Comparison of ENCODE assay signal across 8 mouse cellular contexts in the genomic region with DNA sequence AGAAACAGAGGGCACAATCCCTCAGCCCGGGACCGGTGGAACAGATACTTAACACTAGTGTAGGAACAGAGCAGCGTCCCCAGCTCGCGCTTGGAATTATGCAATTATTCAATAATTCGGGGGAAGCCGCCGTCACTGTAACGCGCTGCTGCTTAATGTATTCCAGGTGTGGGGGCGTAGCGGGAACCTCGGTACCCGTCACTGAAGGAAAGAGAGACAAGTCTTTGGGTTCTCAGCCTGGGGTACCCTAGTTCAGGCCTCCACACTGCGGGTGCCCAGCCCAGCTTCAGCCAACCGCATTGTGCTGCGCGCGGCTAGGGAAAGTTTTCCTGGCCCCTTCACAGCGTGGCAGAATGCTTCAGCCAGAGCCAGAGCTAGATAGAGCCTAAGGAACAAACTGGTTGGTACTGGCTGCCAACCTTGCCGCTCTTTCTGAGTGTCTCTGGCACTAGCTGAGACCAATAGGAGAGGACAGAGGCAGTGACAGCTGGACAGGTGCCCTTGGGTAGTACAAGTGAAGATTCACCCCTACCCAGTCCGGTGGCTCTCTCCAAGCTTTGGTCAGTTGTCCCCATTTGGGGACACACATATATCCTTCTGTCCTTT. TPM values are rescaled to one million over a fixed set of nuclear protein-coding genes. Genes with fewer than 3 reads are reported as not detected.
DNase-seq lines count a peak whose midpoint lies in the region; ATAC-seq and TF ChIP-seq lines count a peak whose summit lies in the region.

No protein-coding gene starts in this region.

- TF ChIP-seq CTCF in olfactory bulb, adult 2 months (IDR thresholded peaks at IDR 0.05; ENCODE audit: insufficient read depth, low read depth, low read length): no peak

- H3K36me3 ChIP-seq in embryonic facial prominence, embryonic 10.5 days (replicated peaks): no peaks in the 10 kb centered on the region
- H3K36me3 ChIP-seq in heart, embryonic 12.5 days: no peaks in the 10 kb centered on the region

- peak overlapping the region; percentile 90 for H3K4me2 ChIP-seq in heart, embryonic 12.5 days

- H3K9me3 ChIP-seq in embryonic facial prominence, embryonic 10.5 days: no peaks in the 10 kb centered on the region
- no peaks in the 10 kb centered on the region for H3K9me3 ChIP-seq in heart, embryonic 12.5 days (replicated peaks)

- peak overlapping the region; percentile 64 for H3K9ac ChIP-seq in heart, embryonic 12.5 days

- TF ChIP-seq POLR2A in olfactory bulb, adult 2 months (IDR thresholded peaks at IDR 0.05; ENCODE audit: insufficient read depth, low read depth, low read length): no peak

- peak; percentile 12 for DNase-seq in kidney, postnatal 10 days
- no peak for DNase-seq in kidney, postnatal 25 days
- DNase-seq in embryonic facial prominence, embryonic 10.5 days (ENCODE audit: low spot score): peak; percentile 62
- DNase-seq in left cerebral cortex, postnatal 4 days: peak; percentile 20
- no peak for DNase-seq in cerebellum, postnatal 4 days (ENCODE audit: low spot score in 2 of 2)
- no peak for DNase-seq in lung, postnatal 36 days

- no peak for ATAC-seq in heart, embryonic 12.5 days (ENCODE audit: insufficient number of reproducible peaks, low FRiP score)

- WGBS in embryonic facial prominence, embryonic 10.5 days: 4% methylated on average over 22 of the region's 22 CpGs
- 7% methylated on average over 22 of the region's 22 CpGs for WGBS in heart, embryonic 12.5 days
- WGBS in olfactory bulb, adult 2 months: 12% methylated on average over 22 of the region's 22 CpGs

- intact Hi-C loops in left cerebral cortex, postnatal 4 days (cut with DNase I): no loop called here

- H3K4me1 ChIP-seq in embryonic facial prominence, embryonic 10.5 days: peaks cover 24% of the 10 kb centered on the region
- peaks cover 22% of the 10 kb centered on the region for H3K4me1 ChIP-seq in heart, embryonic 12.5 days (replicated peaks)
- peaks cover 25% of the 10 kb centered on the region for H3K4me1 ChIP-seq in olfactory bulb, adult 2 months (ENCODE audit: control insufficient read depth, insufficient read depth, low read length)

- H3K4me3 ChIP-seq in embryonic facial prominence, embryonic 10.5 days: peak overlapping the region; percentile 63
- H3K4me3 ChIP-seq in heart, embryonic 12.5 days: peak overlapping the region; percentile 48
- peak overlapping the region; percentile 19; the same call in 1 of the 2 replicates for H3K4me3 ChIP-seq in olfactory bulb, adult 2 months (ENCODE audit: insufficient read depth, low read depth, low read length)

- H3K27me3 ChIP-seq in embryonic facial prominence, embryonic 10.5 days (replicated peaks; ENCODE audit: low read depth, poor library complexity, severe bottlenecking): peaks cover 81% of the 10 kb centered on the region
- H3K27me3 ChIP-seq in heart, embryonic 12.5 days (replicated peaks): peaks cover 33% of the 10 kb centered on the region

- peak overlapping the region; percentile 76 for H3K27ac ChIP-seq in embryonic facial prominence, embryonic 10.5 days (replicated peaks)
- no peak overlapping the region for H3K27ac ChIP-seq in heart, embryonic 12.5 days (ENCODE audit: poor library complexity, severe bottlenecking)
- H3K27ac ChIP-seq in olfactory bulb, adult 2 months (ENCODE audit: insufficient read depth, low read depth, low read length): no peak overlapping the region

RNA-seq across cellular contexts. Expression of a gene that starts 1.0 kb away (rescaled TPM):
- polyA plus RNA-seq in embryonic facial prominence, embryonic 10.5 days (2016; fragmentation: Nextera tagmentation; extraction: Ambion mirVana): 2.0 and 2.2 TPM in 2 replicates
- 0.71 and 1.00 TPM in 2 replicates for polyA plus RNA-seq in heart, embryonic 12.5 days (2016; fragmentation: Nextera tagmentation; extraction: Ambion mirVana)
- total RNA-seq in left cerebral cortex, postnatal 4 days (2021): 1 to 10 TPM; 1.7 to 1.8 TPM
- not detected in 2 replicates for polyA plus RNA-seq in olfactory bulb, adult 2 months (2012; ENCODE audit: insufficient read depth, insufficient read length, low replicate concordance, missing spikeins)

Comparison
In these comparisons a context has a peak if more than half of its experiments do, and no peak if none do; other contexts are left out.
1. DNase-seq: peak in kidney, postnatal 10 days (single experiment), embryonic facial prominence, embryonic 10.5 days (single experiment) and left cerebral cortex, postnatal 4 days (single experiment); none in kidney, postnatal 25 days (0 of 2), cerebellum, postnatal 4 days (0 of 2) and lung, postnatal 36 days (single experiment).
2. Peak in every context shown above with its lines, with median percentiles within 50 percentile points of each other: H3K4me3 ChIP-seq.